Comparison of ENCODE assay signal across 26 mouse cellular contexts in the genomic region with DNA sequence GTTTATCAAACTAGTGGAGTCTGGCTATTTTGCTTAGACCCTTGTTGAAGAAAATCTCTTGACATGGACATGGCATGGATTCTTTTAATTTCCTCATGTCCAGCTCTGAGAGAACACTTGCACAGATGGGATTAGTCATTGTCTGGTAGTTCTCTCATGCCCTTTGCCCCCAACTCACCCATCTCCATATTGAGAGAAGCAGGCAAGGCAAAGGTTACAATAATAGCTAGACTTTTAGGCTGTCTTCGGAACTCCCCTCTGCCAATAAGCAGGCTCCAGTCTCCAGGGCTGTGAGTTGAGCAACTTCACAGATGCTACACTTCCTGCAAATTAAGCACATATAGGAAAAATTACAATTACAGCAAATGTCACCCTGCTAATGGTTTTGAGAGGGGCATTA.
DNase-seq lines count a peak whose midpoint lies in the region; ATAC-seq and TF ChIP-seq lines count a peak whose summit lies in the region.
"Had no signal": no experiment of that assay in that cellular context is flagged by ENCODE, and none has a peak within 500 bp of the region (broad histone marks: within the 10 kb centered on the region; RNA-seq: fewer than 3 reads in every experiment).

No protein-coding gene starts in this region.

- no peaks in the 10 kb centered on the region for H3K36me3 ChIP-seq in kidney, adult 2 months (ENCODE audit: control insufficient read depth, insufficient read depth, low read length)
- H3K36me3 ChIP-seq in kidney, embryonic 15.5 days = no peaks in the 10 kb centered on the region
- no peaks in the 10 kb centered on the region for H3K36me3 ChIP-seq in lung, embryonic 15.5 days
- H3K36me3 ChIP-seq in forebrain, embryonic 15.5 days = no peaks in the 10 kb centered on the region
- H3K36me3 ChIP-seq: embryonic facial prominence, embryonic 10.5 days; heart, embryonic 12.5 days; hindbrain, embryonic 12.5 days; limb, embryonic 12.5 days; neural tube, embryonic 13.5 days had no signal

- ATAC-seq in kidney, embryonic 15.5 days (replicated peaks; ENCODE audit: low FRiP score) = no peak
- peak; percentile 70; the same call in 1 of the 2 replicates for ATAC-seq in lung, embryonic 15.5 days (ENCODE audit: borderline replicate concordance, extremely low read depth, low FRiP score, low TSS enrichment)
- no peak for ATAC-seq in forebrain, embryonic 15.5 days (replicated peaks)
- ATAC-seq: forebrain, postnatal 0 days; liver, postnatal 0 days; midbrain, embryonic 16.5 days had no signal

- H3K9me3 ChIP-seq in kidney, embryonic 15.5 days (replicated peaks) = no peaks in the 10 kb centered on the region
- H3K9me3 ChIP-seq in lung, embryonic 15.5 days = no peaks in the 10 kb centered on the region
- H3K9me3 ChIP-seq in forebrain, embryonic 15.5 days = no peaks in the 10 kb centered on the region
- H3K9me3 ChIP-seq: embryonic facial prominence, embryonic 10.5 days; heart, embryonic 12.5 days; hindbrain, embryonic 12.5 days; limb, embryonic 12.5 days; neural tube, embryonic 13.5 days had no signal

- WGBS in kidney, adult 2 months = 29% methylated on average over 1 of the region's 1 CpGs
- 58% methylated on average over 1 of the region's 1 CpGs for WGBS in kidney, embryonic 15.5 days
- 58% methylated on average over 1 of the region's 1 CpGs for WGBS in lung, embryonic 15.5 days
- 69% methylated on average over 1 of the region's 1 CpGs for WGBS in forebrain, embryonic 15.5 days

- no peaks in the 10 kb centered on the region for H3K4me1 ChIP-seq in kidney, adult 2 months (ENCODE audit: control insufficient read depth, insufficient read depth, low read length)
- no peaks in the 10 kb centered on the region for H3K4me1 ChIP-seq in kidney, embryonic 15.5 days
- no peaks in the 10 kb centered on the region for H3K4me1 ChIP-seq in lung, embryonic 15.5 days
- no peaks in the 10 kb centered on the region for H3K4me1 ChIP-seq in forebrain, embryonic 15.5 days
- H3K4me1 ChIP-seq: embryonic facial prominence, embryonic 10.5 days; heart, embryonic 12.5 days; hindbrain, embryonic 12.5 days; limb, embryonic 12.5 days; neural tube, embryonic 13.5 days had no signal

- peak; percentile 41 for DNase-seq in kidney, adult 2 months
- DNase-seq in embryo, embryonic 10.5 days (ENCODE audit: low spot score) = peak; percentile 58
- DNase-seq in lung, postnatal 36 days = peak; percentile 66
- DNase-seq in layer of hippocampus, postnatal 25 days (ENCODE audit: extremely low spot score in 1 of 2, low spot score in 1 of 2) = no peak
- no peak for DNase-seq in heart, adult 8-10 months (ENCODE audit: low spot score)
- DNase-seq: adrenal gland, postnatal 10 days; cerebellum, adult 18-20 months; cerebellum, postnatal 25 days; forebrain, postnatal 0 days; heart, postnatal 10 days; liver, postnatal 0 days; retina, postnatal 1 day; right cerebral cortex, postnatal 25 days; spleen, adult 18-20 months had no signal

- H3K4me3 ChIP-seq in kidney, adult 2 months (ENCODE audit: insufficient read depth, low read depth, low read length) = no peak overlapping the region
- H3K4me3 ChIP-seq in kidney, embryonic 15.5 days (replicated peaks) = no peak overlapping the region
- no peak overlapping the region for H3K4me3 ChIP-seq in lung, embryonic 15.5 days
- no peak overlapping the region for H3K4me3 ChIP-seq in forebrain, embryonic 15.5 days
- H3K4me3 ChIP-seq: embryonic facial prominence, embryonic 10.5 days; heart, embryonic 12.5 days; hindbrain, embryonic 12.5 days; layer of hippocampus, adult 2 months; limb, embryonic 12.5 days; myocyte; neural tube, embryonic 13.5 days had no signal

- H3K4me2 ChIP-seq in kidney, embryonic 15.5 days = no peak overlapping the region
- no peak overlapping the region for H3K4me2 ChIP-seq in lung, embryonic 15.5 days
- no peak overlapping the region for H3K4me2 ChIP-seq in forebrain, embryonic 15.5 days (replicated peaks)
- H3K4me2 ChIP-seq: heart, embryonic 12.5 days; hindbrain, embryonic 12.5 days; limb, embryonic 12.5 days; liver, embryonic 11.5 days; neural tube, embryonic 13.5 days had no signal

- no peak for TF ChIP-seq CTCF in kidney, adult 2 months (conservative IDR thresholded peaks at IDR 0.05; ENCODE audit: insufficient read depth, insufficient read length, low read depth, low read length)

- TF ChIP-seq POLR2A in kidney, adult 2 months (IDR thresholded peaks at IDR 0.05; ENCODE audit: low read depth, low read length) = no peak

- H3K27me3 ChIP-seq in kidney, adult 2 months (replicated peaks; ENCODE audit: control insufficient read depth, insufficient read depth, low read length) = no peaks in the 10 kb centered on the region
- no peaks in the 10 kb centered on the region for H3K27me3 ChIP-seq in kidney, embryonic 15.5 days
- no peaks in the 10 kb centered on the region for H3K27me3 ChIP-seq in lung, embryonic 15.5 days
- H3K27me3 ChIP-seq in forebrain, embryonic 15.5 days = no peaks in the 10 kb centered on the region
- H3K27me3 ChIP-seq: heart, embryonic 12.5 days; hindbrain, embryonic 12.5 days; limb, embryonic 12.5 days; neural tube, embryonic 13.5 days had no signal

- no peak overlapping the region for H3K9ac ChIP-seq in kidney, embryonic 15.5 days
- no peak overlapping the region for H3K9ac ChIP-seq in lung, embryonic 15.5 days
- no peak overlapping the region for H3K9ac ChIP-seq in forebrain, embryonic 15.5 days (replicated peaks)
- H3K9ac ChIP-seq: forebrain, postnatal 0 days; heart, embryonic 12.5 days; hindbrain, embryonic 12.5 days; limb, embryonic 12.5 days; liver, postnatal 0 days; neural tube, embryonic 13.5 days had no signal

- no peak overlapping the region for H3K27ac ChIP-seq in kidney, adult 2 months (ENCODE audit: insufficient read depth, low read depth, low read length)
- H3K27ac ChIP-seq in kidney, embryonic 15.5 days = no peak overlapping the region
- H3K27ac ChIP-seq in lung, embryonic 15.5 days = no peak overlapping the region
- no peak overlapping the region for H3K27ac ChIP-seq in forebrain, embryonic 15.5 days (replicated peaks)
- H3K27ac ChIP-seq: embryonic facial prominence, embryonic 10.5 days; hindbrain, embryonic 12.5 days; layer of hippocampus, adult 2 months; limb, embryonic 12.5 days; neural tube, embryonic 13.5 days had no signal

Comparison
In these comparisons a context has a peak if more than half of its experiments do, and no peak if none do; other contexts are left out.
1. DNase-seq: peak in kidney, adult 2 months (single experiment), embryo, embryonic 10.5 days (single experiment) and lung, postnatal 36 days (single experiment); none in layer of hippocampus, postnatal 25 days (0 of 2) and heart, adult 8-10 months (single experiment).